Mouse (Mus musculus): ENCODE data around the gene Zfyve1. TPM values are rescaled to one million over a fixed set of nuclear protein-coding genes. Genes with fewer than 3 reads are reported as not detected.
"Not testable (repeated sequence)": the region's sequence is repeated elsewhere in the genome, so short reads cannot be mapped to it uniquely, and the experiment has no call there.

The Zfyve1 gene
- polyA plus RNA-seq, 2 experiments, result 17.2 to 33.8 TPM

DNA sequence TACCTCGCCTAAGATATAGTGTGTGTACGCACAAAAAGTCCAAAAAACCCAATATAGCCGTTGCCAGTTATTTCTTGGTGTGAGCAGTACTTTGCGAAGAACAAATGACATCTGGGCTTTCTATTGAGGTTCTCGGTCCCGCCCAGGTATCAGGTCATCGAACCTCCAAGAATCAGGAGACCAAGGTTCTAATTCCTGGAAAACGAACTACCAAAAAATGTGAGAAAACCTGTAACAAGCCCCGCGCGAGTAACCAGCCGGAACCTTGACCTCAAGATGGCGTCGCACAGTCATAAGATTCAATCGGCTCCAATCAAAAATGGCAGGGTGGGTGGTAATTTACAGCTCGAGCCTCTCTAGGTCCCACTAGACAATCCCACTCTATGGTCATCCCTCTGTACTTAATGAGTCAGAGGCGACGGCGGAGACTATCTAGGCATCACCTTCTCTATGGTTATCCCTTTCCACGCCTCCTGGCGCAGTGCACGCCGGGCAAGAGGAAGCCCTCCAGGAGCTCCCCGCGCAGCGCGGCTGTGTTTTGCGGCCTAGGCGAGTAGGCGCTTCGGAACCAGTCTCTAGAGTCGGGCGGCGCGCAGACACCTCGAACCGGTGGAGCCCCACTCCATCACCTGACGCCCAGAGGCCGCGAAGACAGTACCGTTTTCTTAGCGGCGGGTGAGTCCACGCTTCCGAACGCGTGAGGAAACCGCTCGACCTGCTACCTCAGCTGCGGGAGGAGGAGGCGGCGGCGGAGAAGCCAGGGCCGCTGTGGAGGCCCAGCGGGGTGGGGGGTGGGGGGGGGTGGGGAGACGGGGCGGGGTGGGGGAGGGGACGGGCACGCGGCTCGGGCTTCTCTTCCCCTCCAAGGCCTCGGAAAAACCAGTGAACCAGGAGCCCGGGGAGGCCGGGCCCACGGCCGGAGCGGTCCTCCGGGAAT, 35.0 kb upstream of the Zfyve1 start:
- H3K27me3 ChIP-seq (ENCODE audit: control insufficient read depth, insufficient read depth, low read length), result no peaks in the 10 kb centered on the region
- H3K9ac ChIP-seq (ENCODE audit: low read depth, low read length, severe bottlenecking), result peak overlapping the region; percentile 90
- H3K4me3 ChIP-seq (replicated peaks; ENCODE audit: low read length), result peak overlapping the region; percentile 77
- peaks cover 5% of the 10 kb centered on the region for H3K4me1 ChIP-seq (ENCODE audit: control insufficient read depth, insufficient read depth, low read length)
- TF ChIP-seq POLR2A (IDR thresholded peaks at IDR 0.05; ENCODE audit: borderline replicate concordance, extremely low read depth, insufficient read depth, insufficient read length), result peak; percentile 94
- DNase-seq (ENCODE audit: low spot score), result peak; percentile 100
- no peaks in the 10 kb centered on the region for H3K9me3 ChIP-seq (ENCODE audit: control insufficient read depth, low read length)
- H3K36me3 ChIP-seq (ENCODE audit: control insufficient read depth, insufficient read depth, low read length), result peaks cover 20% of the 10 kb centered on the region
- peak overlapping the region; percentile 97 for H3K27ac ChIP-seq (replicated peaks; ENCODE audit: low read depth, low read length)
- WGBS, result under 1% methylated on average over 61 of the region's 68 CpGs
- H3K4me2 ChIP-seq (replicated peaks; ENCODE audit: low read depth, low read length, severe bottlenecking), result peak overlapping the region; percentile 68
- ATAC-seq (ENCODE audit: low FRiP score, low read depth), result peak; percentile 100

DNA sequence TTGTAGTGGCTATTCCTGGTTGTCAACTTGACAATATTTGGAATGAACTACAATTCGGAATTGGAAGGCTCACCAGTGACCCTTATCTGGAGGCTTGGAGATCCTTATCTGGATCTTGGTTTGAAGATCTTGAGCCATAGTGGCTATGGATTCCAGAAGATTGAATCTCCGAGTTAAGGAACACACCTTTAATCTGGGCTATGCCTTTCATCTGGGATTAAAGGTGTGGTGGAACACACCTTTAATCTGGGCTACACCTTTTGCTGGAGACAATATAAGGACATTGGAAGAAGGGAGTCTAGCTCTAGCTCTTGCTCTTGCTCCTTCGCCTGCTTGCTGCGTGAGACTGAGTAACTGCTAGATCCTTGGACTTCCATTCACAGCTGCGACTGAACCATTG, 33.9 kb upstream of the Zfyve1 start, which contains the start of gene Rbm25:
Gene Rbm25, plus strand, starts transcription at position 301 of the 400 bp plus-strand sequence.
- not testable (repeated sequence) for H3K9me3 ChIP-seq (ENCODE audit: control insufficient read depth, low read length); ATAC-seq (ENCODE audit: low FRiP score, low read depth); H3K4me1 ChIP-seq (ENCODE audit: control insufficient read depth, insufficient read depth, low read length); H3K27me3 ChIP-seq (ENCODE audit: control insufficient read depth, insufficient read depth, low read length); DNase-seq (ENCODE audit: low spot score); H3K36me3 ChIP-seq (ENCODE audit: control insufficient read depth, insufficient read depth, low read length)
- no CpG with 5 or more reads among the region's 5 CpGs for WGBS
- Histone ChIP-seq H3K9ac (ENCODE audit: low read depth, low read length, severe bottlenecking) (peak within 1 kb of the TSS; percentile 90), H3K27ac (replicated peaks; ENCODE audit: low read depth, low read length) (peak within 1 kb of the TSS; percentile 97), H3K4me3 (replicated peaks; ENCODE audit: low read length) (peak within 1 kb of the TSS; percentile 77), H3K4me2 (replicated peaks; ENCODE audit: low read depth, low read length, severe bottlenecking) (peak within 1 kb of the TSS; percentile 68)

DNA sequence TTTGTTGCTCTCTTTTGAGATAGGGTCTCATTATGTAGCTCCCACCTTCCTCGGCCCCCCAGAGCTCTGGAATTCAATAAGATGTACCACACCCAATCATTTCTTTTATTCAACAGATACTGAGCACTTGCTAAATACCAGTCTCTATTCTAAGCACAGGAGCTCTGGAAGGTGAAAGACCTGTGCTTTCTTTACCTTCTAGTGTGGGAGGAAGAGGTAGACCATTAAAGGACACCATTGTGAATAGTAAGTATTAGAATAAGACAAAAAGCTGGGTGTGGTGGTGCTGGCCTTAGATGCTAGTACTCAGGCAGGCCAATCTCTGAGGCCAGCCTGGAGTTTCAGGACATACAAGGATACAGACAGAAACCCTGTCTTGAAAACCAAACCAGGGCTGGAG, 27.3 kb upstream of the Zfyve1 start:
- no peak overlapping the region for H3K4me2 ChIP-seq (replicated peaks; ENCODE audit: low read depth, low read length, severe bottlenecking)
- H3K4me1 ChIP-seq (ENCODE audit: control insufficient read depth, insufficient read depth, low read length), result no peaks in the 10 kb centered on the region
- H3K27me3 ChIP-seq (ENCODE audit: control insufficient read depth, insufficient read depth, low read length), result no peaks in the 10 kb centered on the region
- no peak overlapping the region for H3K27ac ChIP-seq (replicated peaks; ENCODE audit: low read depth, low read length)
- whole genome bisulfite sequencing, result 84% methylated on average over 1 of the region's 1 CpGs
- H3K9ac ChIP-seq (ENCODE audit: low read depth, low read length, severe bottlenecking), result no peak overlapping the region
- no peaks in the 10 kb centered on the region for H3K36me3 ChIP-seq (ENCODE audit: control insufficient read depth, insufficient read depth, low read length)
- DNase-seq (ENCODE audit: low spot score) (no peak), ATAC-seq (ENCODE audit: low FRiP score, low read depth) (no peak)
- no peak overlapping the region for H3K4me3 ChIP-seq (replicated peaks; ENCODE audit: low read length)
- no peaks in the 10 kb centered on the region for H3K9me3 ChIP-seq (ENCODE audit: control insufficient read depth, low read length)
- TF ChIP-seq POLR2A (IDR thresholded peaks at IDR 0.05; ENCODE audit: borderline replicate concordance, extremely low read depth, insufficient read depth, insufficient read length), result no peak

DNA sequence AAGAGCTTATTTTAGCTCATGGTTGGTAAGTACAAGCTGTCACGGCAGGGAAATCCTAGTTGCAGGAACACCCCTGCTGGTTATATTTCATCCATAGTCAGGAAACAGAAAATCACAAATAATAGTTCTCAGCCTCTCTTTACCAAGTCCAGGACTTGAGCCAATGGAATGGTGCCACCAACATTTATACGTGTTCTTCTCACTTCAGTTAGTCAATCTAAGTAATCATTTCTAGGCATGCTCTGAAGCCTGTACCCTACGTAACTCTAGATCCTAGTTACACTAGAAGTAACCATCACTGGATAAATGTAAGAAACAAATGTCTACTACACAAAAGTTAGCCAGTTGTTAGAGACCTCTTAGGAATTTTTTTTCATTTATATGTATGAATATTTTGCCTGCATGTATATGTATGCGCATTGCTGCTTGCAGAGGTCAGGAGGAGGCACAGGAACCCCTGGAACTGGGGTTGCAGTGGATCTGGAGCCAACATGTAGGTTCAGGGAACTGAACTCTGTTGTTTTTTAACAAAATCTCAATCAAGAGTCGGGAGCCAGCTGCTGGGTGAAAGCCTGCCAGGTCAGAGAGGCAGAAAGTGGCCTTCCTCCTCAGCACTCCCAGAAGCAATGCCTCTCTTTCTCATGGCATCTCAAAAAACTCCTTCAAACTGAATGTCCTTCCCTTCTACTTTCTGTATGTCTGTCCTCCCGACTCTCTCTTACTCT, 25.2 kb upstream of the Zfyve1 start:
- Histone ChIP-seq H3K36me3 (ENCODE audit: control insufficient read depth, insufficient read depth, low read length) (no peaks in the 10 kb centered on the region), H3K9me3 (ENCODE audit: control insufficient read depth, low read length) (no peaks in the 10 kb centered on the region), H3K9ac (ENCODE audit: low read depth, low read length, severe bottlenecking) (no peak overlapping the region), H3K27ac (replicated peaks; ENCODE audit: low read depth, low read length) (no peak overlapping the region), H3K4me3 (replicated peaks; ENCODE audit: low read length) (no peak overlapping the region), H3K4me1 (ENCODE audit: control insufficient read depth, insufficient read depth, low read length) (no peaks in the 10 kb centered on the region), H3K27me3 (ENCODE audit: control insufficient read depth, insufficient read depth, low read length) (no peaks in the 10 kb centered on the region), H3K4me2 (replicated peaks; ENCODE audit: low read depth, low read length, severe bottlenecking) (no peak overlapping the region)
- ATAC-seq (ENCODE audit: low FRiP score, low read depth) (no peak), DNase-seq (ENCODE audit: low spot score) (no peak)
- 80% methylated on average over 6 of the region's 6 CpGs for WGBS
- no peak for TF ChIP-seq POLR2A (IDR thresholded peaks at IDR 0.05; ENCODE audit: borderline replicate concordance, extremely low read depth, insufficient read depth, insufficient read length)

DNA sequence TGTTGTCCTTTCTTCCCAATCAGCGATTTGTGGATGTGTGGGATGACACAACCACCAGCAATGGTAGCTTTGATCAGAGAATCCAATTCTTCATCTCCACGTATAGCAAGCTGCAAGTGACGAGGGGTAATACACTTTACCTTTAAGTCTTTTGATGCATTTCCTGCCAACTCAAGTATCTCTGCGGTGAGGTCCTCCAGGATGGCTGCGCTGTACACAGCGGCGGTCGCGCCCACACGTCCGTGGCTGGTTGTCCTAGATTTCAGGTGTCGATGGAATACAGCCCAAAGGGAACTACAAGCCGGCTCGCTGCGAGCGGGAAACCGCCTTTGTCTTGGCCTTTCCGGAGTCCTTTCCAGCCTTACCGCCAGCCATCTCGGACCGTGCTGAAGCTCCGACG, 23.7 kb upstream of the Zfyve1 start:
- H3K4me1 ChIP-seq (ENCODE audit: control insufficient read depth, insufficient read depth, low read length); H3K36me3 ChIP-seq (ENCODE audit: control insufficient read depth, insufficient read depth, low read length); H3K9ac ChIP-seq (ENCODE audit: low read depth, low read length, severe bottlenecking); H3K4me2 ChIP-seq (replicated peaks; ENCODE audit: low read depth, low read length, severe bottlenecking); ATAC-seq (ENCODE audit: low FRiP score, low read depth); H3K27ac ChIP-seq (replicated peaks; ENCODE audit: low read depth, low read length); H3K27me3 ChIP-seq (ENCODE audit: control insufficient read depth, insufficient read depth, low read length); DNase-seq (ENCODE audit: low spot score); H3K4me3 ChIP-seq (replicated peaks; ENCODE audit: low read length); H3K9me3 ChIP-seq (ENCODE audit: control insufficient read depth, low read length): not testable (repeated sequence)
- WGBS, result 61% methylated on average over 23 of the region's 23 CpGs
